Mouse (Mus musculus) ES-E14 (cell line): ENCODE measurements around the gene Rsph1.

Experiments
- HCFC1 ChIP-seq: IDR thresholded peaks from 2 replicates; pipeline ENCODE4 v1.6.1; 2012; ENCODE audit warnings: low read length, inconsistent platforms, borderline replicate concordance; ENCODE audit not compliant: insufficient read depth
- ZC3H11A ChIP-seq: IDR thresholded peaks from 2 replicates; pipeline ENCODE4 v1.6.1; 2012; ENCODE audit warnings: low read depth, mild to moderate bottlenecking, inconsistent platforms, low read length, borderline replicate concordance

GRCm38 (mm10) chr17:31232251-31233010, 44.8 kb downstream of the Rsph1 start:
- TF ChIP-seq HCFC1: no peak
- TF ChIP-seq ZC3H11A: no peak
